7 mouse cellular contexts compared by ENCODE assay signal in the genomic region with DNA sequence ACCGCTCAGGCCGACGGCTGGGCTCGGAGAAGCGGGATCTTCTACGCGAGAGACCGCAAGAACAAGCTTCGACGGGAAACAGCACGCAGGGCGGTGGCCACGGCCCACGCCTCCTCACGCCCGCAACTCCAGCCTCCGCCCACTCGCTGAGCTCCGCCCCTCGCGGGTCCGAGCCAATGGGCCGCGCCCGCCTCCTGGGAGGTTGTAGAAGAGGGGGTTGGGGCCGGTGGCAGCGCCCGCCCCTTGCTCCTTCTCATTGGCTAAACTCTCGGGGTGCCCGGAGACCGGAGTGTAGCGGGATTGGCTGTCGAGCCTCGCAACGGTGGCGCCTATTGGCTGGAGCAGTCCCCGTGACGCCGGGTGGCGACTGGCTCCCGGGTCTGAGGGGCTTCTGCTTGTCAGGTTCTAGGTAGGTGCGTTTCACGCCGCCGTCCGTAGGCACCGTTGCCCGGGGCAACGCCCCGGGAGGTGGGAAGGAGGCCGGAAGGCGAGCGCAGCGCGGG. TPM values are rescaled to one million over a fixed set of nuclear protein-coding genes. Genes with fewer than 3 reads are reported as not detected.
A peak's percentile ranks its signal among the peaks of the same experiment; 100 is the strongest.
DNase-seq lines count a peak whose midpoint lies in the region; ATAC-seq lines count a peak whose summit lies in the region.

Gene A930002H24Rik, minus strand, starts transcription at position 145 of the 503 bp plus-strand sequence.

- intact Hi-C loops in left cerebral cortex, postnatal 25 days (cut with DNase I), result loop anchor here (5.0 kb wide), 1 partner anchor 56 kb away; no protein-coding TSS in a partner anchor

- H3K27ac ChIP-seq in intestine, embryonic 15.5 days, result peak within 1 kb of the TSS; percentile 81
- H3K27ac ChIP-seq in midbrain, embryonic 10.5 days (replicated peaks), result peak within 1 kb of the TSS; percentile 93

- peak; percentile 100 for ATAC-seq in intestine, embryonic 15.5 days

- under 1% methylated on average over 53 of the region's 55 CpGs for WGBS in intestine, embryonic 15.5 days
- WGBS in midbrain, embryonic 10.5 days, result under 1% methylated on average over 54 of the region's 55 CpGs

- H3K4me1 ChIP-seq in intestine, embryonic 15.5 days (replicated peaks), result 0 out of 2 replicates have a peak, but pooled peaks cover 6% of the 10 kb centered on the region
- H3K4me1 ChIP-seq in midbrain, embryonic 10.5 days, result peaks cover 16% of the 10 kb centered on the region

- H3K36me3 ChIP-seq in intestine, embryonic 15.5 days, result no peaks in the 10 kb centered on the region
- no peaks in the 10 kb centered on the region for H3K36me3 ChIP-seq in midbrain, embryonic 10.5 days

- no peaks in the 10 kb centered on the region for H3K9me3 ChIP-seq in intestine, embryonic 15.5 days
- no peaks in the 10 kb centered on the region for H3K9me3 ChIP-seq in midbrain, embryonic 10.5 days (replicated peaks)

- peak within 1 kb of the TSS; percentile 93 for H3K4me2 ChIP-seq in intestine, embryonic 15.5 days (replicated peaks)

- peak within 1 kb of the TSS; percentile 87 for H3K9ac ChIP-seq in intestine, embryonic 15.5 days

- peak; percentile 99 for DNase-seq in adrenal gland, adult (ENCODE audit: inconsistent age in 2 of 2, low spot score in 1 of 2)
- peak; percentile 99 for DNase-seq in embryo, embryonic 10.5 days (ENCODE audit: low spot score)
- peak; percentile 99 for DNase-seq in gastrocnemius, postnatal 25 days
- peak; percentile 99 for DNase-seq in left cerebral cortex, postnatal 25 days (ENCODE audit: low spot score in 2 of 2)
- DNase-seq in midbrain, embryonic 10.5 days (ENCODE audit: low spot score), result peak; percentile 99
- DNase-seq in right cerebral cortex, postnatal 4 days, result peak; percentile 97

- peak within 1 kb of the TSS; percentile 93 for H3K4me3 ChIP-seq in intestine, embryonic 15.5 days (replicated peaks)
- peak within 1 kb of the TSS; percentile 91 for H3K4me3 ChIP-seq in midbrain, embryonic 10.5 days

- H3K27me3 ChIP-seq in intestine, embryonic 15.5 days (replicated peaks), result no peaks in the 10 kb centered on the region
- H3K27me3 ChIP-seq in midbrain, embryonic 10.5 days (ENCODE audit: low read depth, poor library complexity, severe bottlenecking), result peaks cover 14% of the 10 kb centered on the region

RNA-seq across cellular contexts. Expression of gene A930002H24Rik, which starts in this region (rescaled TPM):
- not detected for total RNA-seq in gastrocnemius, postnatal 25 days (2021)
- polyA plus RNA-seq in intestine, embryonic 15.5 days (2015; fragmentation: Nextera tagmentation; extraction: Ambion mirVana), result 1.8 and 2.0 TPM in 2 replicates
- 1 to 10 TPM in 1 of 2 experiments, not detected in 1; 1.1 TPM for total RNA-seq in left cerebral cortex, postnatal 25 days (2021)
- polyA plus RNA-seq in midbrain, embryonic 10.5 days (2016; fragmentation: Nextera tagmentation; extraction: Ambion mirVana), result 1.7 and 2.2 TPM in 2 replicates

Comparison
In these comparisons a context has a peak if more than half of its experiments do, and no peak if none do; other contexts are left out.
1. Peak in every context shown above with its lines: DNase-seq, ATAC-seq, H3K4me3 ChIP-seq and H3K27ac ChIP-seq.
2. Peak in DNase-seq in gastrocnemius, postnatal 25 days; RNA of the gene not detected or under 1 TPM.